Mouse (Mus musculus) midbrain, embryonic 12.5 days (tissue): ENCODE measurements at regions not wholly inside any gene's neighbourhood (a gene's known extent, or its start where the extent isn't known, plus 50 kb on each side); places are given as distances from the start of the nearest gene placed in this dataset.

Experiments used
- ATAC-seq: fragments of 200-750 bp; cut with Nextera tagmentation; 2 replicates; pipeline ENCODE4 v1.8.0; 2017; ENCODE audit warnings: low read depth, moderate TSS enrichment, moderate library complexity; ENCODE audit not compliant: low FRiP score
- H3K27ac ChIP-seq: fragments of 300-500 bp; sonication (generic); replicated peaks from 2 replicates; pipeline ENCODE4 v1.5.1; 2016; ENCODE audit warnings: mild to moderate bottlenecking
- H3K27me3 ChIP-seq: fragments of 300-500 bp; sonication (generic); 2 replicates; pipeline ENCODE4 v1.6.1; 2016; ENCODE audit warnings: mild to moderate bottlenecking
- H3K36me3 ChIP-seq: fragments of 300-500 bp; sonication (generic); 2 replicates; pipeline ENCODE4 v1.6.1; 2016
- H3K4me1 ChIP-seq: fragments of 300-500 bp; sonication (generic); 2 replicates; pipeline ENCODE4 v1.6.1; 2016
- H3K4me2 ChIP-seq: fragments of 300-500 bp; sonication (generic); replicated peaks from 2 replicates; pipeline ENCODE4 v1.6.1; 2016; ENCODE audit warnings: mild to moderate bottlenecking, moderate library complexity
- H3K4me3 ChIP-seq: fragments of 300-500 bp; sonication (generic); 2 replicates; pipeline ENCODE4 v1.5.1; 2016; ENCODE audit warnings: mild to moderate bottlenecking
- H3K9ac ChIP-seq: fragments of 300-500 bp; sonication (generic); replicated peaks from 2 replicates; pipeline ENCODE4 v1.6.1; 2016; ENCODE audit warnings: mild to moderate bottlenecking, moderate library complexity
- H3K9me3 ChIP-seq: fragments of 300-500 bp; sonication (generic); 2 replicates; pipeline ENCODE4 v1.6.1; 2016; ENCODE audit warnings: mild to moderate bottlenecking
- WGBS: fragments of 180-500 bp; shearing (Covaris S2); methylation state at CpG from one replicate; pipeline ENCODE4 v1.1.7; 2016; 5-methylcytosine and 5-hydroxymethylcytosine counted together

GRCm38 (mm10) chr12:25359931-25360330, 263.0 kb upstream of the Id2 start:
- H3K4me2 ChIP-seq = no peak overlapping the region
- no peaks in the 10 kb centered on the region for H3K4me1 ChIP-seq
- no peaks in the 10 kb centered on the region for H3K36me3 ChIP-seq
- no peak overlapping the region for H3K4me3 ChIP-seq
- ATAC-seq = no peak
- no peak overlapping the region for H3K9ac ChIP-seq
- no peaks in the 10 kb centered on the region for H3K9me3 ChIP-seq
- H3K27ac ChIP-seq = no peak overlapping the region
- no peaks in the 10 kb centered on the region for H3K27me3 ChIP-seq
- WGBS = 96% methylated on average over 5 of the region's 5 CpGs

DNA sequence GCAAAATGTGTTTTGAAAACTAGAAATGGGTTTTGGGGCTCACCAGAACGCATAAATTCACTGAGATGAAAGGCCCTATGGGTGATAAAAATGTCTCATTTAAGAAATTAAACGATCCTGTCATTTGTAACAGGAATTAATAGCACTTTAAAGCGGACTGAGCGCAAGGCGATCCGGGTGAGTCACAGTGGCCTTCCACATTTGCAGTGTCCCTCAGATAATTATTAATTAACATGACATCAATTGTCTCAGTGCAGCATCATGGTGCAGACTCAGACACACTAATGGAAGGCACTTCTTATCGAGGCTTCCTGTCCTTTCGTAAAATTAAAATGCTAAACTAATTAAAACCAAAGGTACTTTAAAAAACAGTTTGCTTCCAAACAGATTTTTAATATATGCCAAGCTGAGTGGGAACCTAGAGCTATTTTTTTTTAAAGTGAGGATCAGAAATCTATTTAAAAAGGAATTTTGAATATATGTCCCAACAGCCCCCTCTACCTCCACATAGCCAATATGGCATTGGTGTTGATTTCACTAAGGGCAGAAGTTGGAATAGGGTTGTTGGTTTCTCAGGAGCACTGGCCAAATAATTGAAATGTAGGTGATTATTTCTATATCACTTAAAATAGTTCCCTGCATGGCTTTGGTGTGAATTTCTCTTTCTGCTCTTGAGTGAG, 262.0 kb upstream of the Id2 start:
- Histone ChIP-seq H3K27me3 (no peaks in the 10 kb centered on the region), H3K4me3 (no peak overlapping the region), H3K4me2 (no peak overlapping the region), H3K9me3 (no peaks in the 10 kb centered on the region), H3K36me3 (no peaks in the 10 kb centered on the region), H3K4me1 (no peaks in the 10 kb centered on the region), H3K27ac (no peak overlapping the region), H3K9ac (no peak overlapping the region)
- WGBS = 91% methylated on average over 8 of the region's 8 CpGs
- ATAC-seq = no peak

DNA sequence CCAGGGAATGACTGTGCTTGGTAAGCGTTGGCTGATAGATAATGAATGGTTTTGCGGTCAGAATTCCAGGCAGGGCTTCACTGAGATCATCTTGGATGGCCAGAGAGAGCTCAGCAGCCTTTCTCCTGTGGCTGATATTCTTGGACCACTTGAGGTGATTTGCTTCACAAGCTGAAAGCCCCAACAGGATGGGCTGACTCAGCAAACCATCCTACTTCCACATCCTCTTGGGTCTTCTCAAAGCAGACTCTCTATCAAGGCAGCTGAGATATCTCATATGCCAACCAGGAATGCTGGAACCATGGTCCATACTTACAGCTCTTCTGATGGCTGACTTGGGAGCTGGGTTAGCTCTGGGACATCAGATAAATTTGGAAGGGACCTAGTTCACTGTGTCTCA, 259.8 kb upstream of the Id2 start:
- H3K27ac ChIP-seq = no peak overlapping the region
- H3K36me3 ChIP-seq = no peaks in the 10 kb centered on the region
- no peaks in the 10 kb centered on the region for H3K4me1 ChIP-seq
- no peak overlapping the region for H3K9ac ChIP-seq
- no peaks in the 10 kb centered on the region for H3K27me3 ChIP-seq
- no peak overlapping the region for H3K4me2 ChIP-seq
- no peaks in the 10 kb centered on the region for H3K9me3 ChIP-seq
- no peak for ATAC-seq
- H3K4me3 ChIP-seq = no peak overlapping the region
- WGBS = 95% methylated on average over 2 of the region's 2 CpGs

GRCm38 (mm10) chr12:25355217-25355616, 258.3 kb upstream of the Id2 start:
- Histone ChIP-seq H3K4me2 (no peak overlapping the region), H3K36me3 (no peaks in the 10 kb centered on the region), H3K4me3 (no peak overlapping the region), H3K9ac (no peak overlapping the region), H3K27me3 (no peaks in the 10 kb centered on the region), H3K9me3 (no peaks in the 10 kb centered on the region), H3K27ac (no peak overlapping the region), H3K4me1 (no peaks in the 10 kb centered on the region)
- WGBS = 78% methylated on average over 1 of the region's 1 CpGs
- no peak for ATAC-seq

DNA sequence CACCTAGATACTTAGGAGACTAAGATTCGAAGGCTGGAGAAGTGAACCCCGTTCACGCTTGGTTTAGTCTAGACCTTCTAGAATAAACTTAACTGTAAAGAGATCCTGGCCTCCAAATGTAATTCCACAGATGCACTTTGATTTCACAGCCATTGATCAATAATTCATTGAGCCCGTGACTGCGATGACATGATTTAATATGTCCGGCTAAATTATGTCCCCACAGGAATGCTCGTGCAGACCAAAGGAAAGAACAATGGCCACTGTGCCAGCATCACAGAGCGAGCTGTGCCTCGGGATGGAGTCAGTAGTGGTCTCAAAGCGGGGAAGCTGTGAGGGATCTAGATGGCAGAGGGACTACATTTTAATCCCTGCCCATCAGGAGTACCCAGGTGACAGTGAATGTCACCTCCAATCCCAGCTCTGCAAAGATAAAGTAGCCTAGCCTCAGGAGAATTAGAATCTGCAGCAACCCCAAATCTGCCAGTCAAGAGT, 256.5 kb upstream of the Id2 start:
- H3K27ac ChIP-seq = no peak overlapping the region; the same call in 1 of the 2 replicates
- H3K27me3 ChIP-seq = no peaks in the 10 kb centered on the region
- H3K36me3 ChIP-seq = no peaks in the 10 kb centered on the region
- no peak overlapping the region for H3K9ac ChIP-seq
- no peak for ATAC-seq
- no peaks in the 10 kb centered on the region for H3K9me3 ChIP-seq
- no peak overlapping the region for H3K4me3 ChIP-seq
- 71% methylated on average over 10 of the region's 10 CpGs for WGBS
- H3K4me1 ChIP-seq = no peaks in the 10 kb centered on the region
- H3K4me2 ChIP-seq = no peak overlapping the region

GRCm38 (mm10) chr12:25352160-25352559, 255.2 kb upstream of the Id2 start:
- no peak overlapping the region for H3K4me2 ChIP-seq
- no peaks in the 10 kb centered on the region for H3K36me3 ChIP-seq
- H3K9me3 ChIP-seq = no peaks in the 10 kb centered on the region
- no peak overlapping the region for H3K9ac ChIP-seq
- no peak overlapping the region for H3K4me3 ChIP-seq
- H3K27me3 ChIP-seq = no peaks in the 10 kb centered on the region
- no peak overlapping the region for H3K27ac ChIP-seq
- ATAC-seq = no peak
- H3K4me1 ChIP-seq = no peaks in the 10 kb centered on the region

- Histone ChIP-seq H3K4me2 (no peak overlapping the region), H3K27me3 (no peaks in the 10 kb centered on the region), H3K4me3 (no peak overlapping the region), H3K27ac (no peak overlapping the region), H3K9me3 (no peaks in the 10 kb centered on the region), H3K36me3 (no peaks in the 10 kb centered on the region), H3K9ac (no peak overlapping the region), H3K4me1 (no peaks in the 10 kb centered on the region)
- ATAC-seq = no peak
- WGBS = 81% methylated on average over 17 of the region's 17 CpGs
These were observed 247.4 kb upstream of the Id2 start for GRCm38 (mm10) chr12:25344354-25344753.

- H3K4me2 ChIP-seq = no peak overlapping the region
- H3K9me3 ChIP-seq = no peaks in the 10 kb centered on the region
- 67% methylated on average over 1 of the region's 1 CpGs for WGBS
- no peak overlapping the region for H3K9ac ChIP-seq
- no peaks in the 10 kb centered on the region for H3K4me1 ChIP-seq
- no peak for ATAC-seq
- no peak overlapping the region for H3K4me3 ChIP-seq
- H3K36me3 ChIP-seq = no peaks in the 10 kb centered on the region
- H3K27me3 ChIP-seq = no peaks in the 10 kb centered on the region
- H3K27ac ChIP-seq = no peak overlapping the region
These were observed 241.8 kb upstream of the Id2 start for GRCm38 (mm10) chr12:25338771-25339170.

DNA sequence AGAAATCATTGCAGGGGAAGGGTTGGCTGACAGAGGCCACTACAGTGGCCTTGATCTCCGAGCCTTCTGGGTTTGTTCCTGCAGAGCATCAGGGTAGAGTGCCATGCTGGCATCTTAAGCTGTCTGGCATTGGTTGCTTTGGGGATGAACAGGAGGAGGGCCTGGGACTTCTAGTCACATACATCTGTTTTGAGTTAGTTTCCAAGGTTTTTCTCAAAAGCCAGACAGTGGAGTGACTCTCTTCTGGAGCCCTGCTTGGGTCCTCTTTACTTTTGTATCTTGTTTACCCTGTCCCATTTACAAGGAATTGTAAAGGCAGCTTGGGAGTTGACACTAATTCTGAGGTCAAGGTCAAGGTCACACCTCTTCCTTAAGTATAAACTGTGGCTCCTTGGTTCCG, 239.0 kb upstream of the Id2 start:
- ATAC-seq = no peak

DNA sequence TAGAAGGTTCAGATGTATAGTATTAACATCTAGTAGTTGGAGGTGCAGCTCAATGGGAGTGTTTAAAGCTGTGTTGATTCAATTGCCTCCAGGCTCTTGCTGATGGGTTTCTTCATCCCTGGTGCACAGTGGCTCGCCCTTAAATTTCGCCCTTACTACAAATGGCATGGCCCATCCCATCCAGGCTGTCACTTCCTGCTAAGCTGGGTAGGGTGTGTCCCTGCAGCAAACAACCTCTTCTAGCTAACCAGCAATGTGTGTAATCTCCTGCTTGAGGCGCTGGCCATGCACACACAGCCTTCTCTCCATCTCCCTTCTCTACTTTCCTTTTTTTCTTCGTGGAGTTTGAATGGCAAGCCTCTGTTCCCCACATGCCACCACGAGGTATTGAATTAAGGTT, 238.1 kb upstream of the Id2 start:
- no peak overlapping the region for H3K4me2 ChIP-seq
- H3K4me1 ChIP-seq = no peaks in the 10 kb centered on the region
- no peak overlapping the region for H3K27ac ChIP-seq
- H3K36me3 ChIP-seq = no peaks in the 10 kb centered on the region
- H3K4me3 ChIP-seq = no peak overlapping the region
- ATAC-seq = no peak
- WGBS = 87% methylated on average over 5 of the region's 5 CpGs
- no peaks in the 10 kb centered on the region for H3K9me3 ChIP-seq
- no peaks in the 10 kb centered on the region for H3K27me3 ChIP-seq
- H3K9ac ChIP-seq = no peak overlapping the region

More for the DNA sequence above, 239.0 kb upstream of the Id2 start:
- Histone ChIP-seq H3K9me3 (no peaks in the 10 kb centered on the region), H3K27me3 (no peaks in the 10 kb centered on the region), H3K4me2 (no peak overlapping the region), H3K27ac (no peak overlapping the region), H3K9ac (no peak overlapping the region), H3K4me1 (no peaks in the 10 kb centered on the region), H3K4me3 (no peak overlapping the region), H3K36me3 (no peaks in the 10 kb centered on the region)
- WGBS = 73% methylated on average over 2 of the region's 2 CpGs

DNA sequence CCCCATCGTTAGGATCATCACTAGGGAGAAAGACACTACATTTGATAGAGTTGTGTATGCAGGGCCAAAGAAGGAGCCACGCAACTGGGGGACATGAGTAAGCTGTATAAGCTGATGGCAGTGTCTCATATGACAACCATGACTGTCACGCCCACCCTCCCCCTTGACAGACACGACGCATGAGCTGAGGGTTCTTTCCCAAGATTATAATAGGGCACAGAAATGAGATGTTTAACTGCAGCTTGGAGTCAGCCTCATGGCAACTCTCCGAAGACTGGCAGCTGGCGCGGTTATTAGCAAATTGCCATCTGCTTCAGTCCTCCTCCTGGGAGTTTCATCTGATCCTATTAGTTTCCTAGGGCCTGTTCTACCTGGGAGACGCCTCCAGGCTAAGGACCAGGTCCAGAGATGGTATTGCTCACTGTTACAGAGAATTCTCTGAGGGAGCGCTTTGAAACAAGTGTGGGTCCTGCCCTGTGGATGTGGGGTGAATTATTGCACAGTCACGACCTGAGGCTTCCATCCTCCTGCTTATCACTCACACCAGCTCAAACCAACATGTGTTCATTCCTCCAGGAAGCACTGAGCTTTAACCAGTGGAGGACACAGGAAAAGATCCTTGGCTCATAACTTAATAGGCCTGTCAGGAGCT, 235.6 kb upstream of the Id2 start:
- Histone ChIP-seq H3K27ac (no peak overlapping the region), H3K4me3 (no peak overlapping the region), H3K4me2 (no peak overlapping the region), H3K9me3 (no peaks in the 10 kb centered on the region), H3K9ac (no peak overlapping the region), H3K4me1 (no peaks in the 10 kb centered on the region), H3K27me3 (no peaks in the 10 kb centered on the region), H3K36me3 (no peaks in the 10 kb centered on the region)
- no peak; the same call in 1 of the 2 replicates for ATAC-seq
- WGBS = 65% methylated on average over 11 of the region's 11 CpGs

- Histone ChIP-seq H3K9me3 (no peaks in the 10 kb centered on the region), H3K4me2 (no peak overlapping the region), H3K4me1 (no peaks in the 10 kb centered on the region), H3K27me3 (no peaks in the 10 kb centered on the region), H3K4me3 (no peak overlapping the region), H3K9ac (no peak overlapping the region), H3K36me3 (no peaks in the 10 kb centered on the region), H3K27ac (no peak overlapping the region)
- no peak for ATAC-seq
- WGBS = 81% methylated on average over 5 of the region's 5 CpGs
These were observed 233.2 kb upstream of the Id2 start for GRCm38 (mm10) chr12:25330004-25330708.
